Mouse (Mus musculus) right cerebral cortex, postnatal 36 days (tissue): ENCODE results near the gene Tmem63b.
A peak's percentile ranks its signal among the peaks of the same experiment; 100 is the strongest.

ENCODE experiments used
- DNase-seq, 2 experiments: peaks; one replicate each; pipeline ENCODE4 v3.0.0; 2022; ENCODE audit warnings: low spot score in 2 of 2, mixed read lengths in 1 of 2

Tmem63b gene

GRCm38 (mm10) chr17:45706796-45707195 is 20.1 kb upstream of the Tmem63b start:
- DNase-seq = no peak

DNA sequence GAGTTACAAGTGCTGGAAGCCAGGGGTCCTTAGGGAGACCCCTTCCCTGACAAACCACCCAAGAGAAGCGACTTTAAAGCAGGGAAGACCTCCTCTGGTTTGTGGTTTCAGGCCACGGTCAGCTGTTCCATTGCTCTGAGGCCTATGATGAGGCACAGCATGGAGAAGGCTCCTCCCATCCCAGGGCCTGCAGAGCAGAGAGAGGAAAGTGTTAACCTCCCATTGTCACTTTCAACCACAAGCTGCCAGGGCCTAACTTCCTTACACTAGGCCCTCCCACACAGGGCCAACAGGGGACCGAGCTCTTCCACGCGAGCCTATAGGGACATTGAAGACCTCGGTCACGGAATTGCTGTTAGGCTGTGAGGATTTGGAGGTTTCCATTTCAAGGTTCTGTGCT is 16.5 kb upstream of the Tmem63b start:
- no peak for DNase-seq

GRCm38 (mm10) chr17:45702254-45702653 is 15.5 kb upstream of the Tmem63b start:
- DNase-seq = no peak

DNA sequence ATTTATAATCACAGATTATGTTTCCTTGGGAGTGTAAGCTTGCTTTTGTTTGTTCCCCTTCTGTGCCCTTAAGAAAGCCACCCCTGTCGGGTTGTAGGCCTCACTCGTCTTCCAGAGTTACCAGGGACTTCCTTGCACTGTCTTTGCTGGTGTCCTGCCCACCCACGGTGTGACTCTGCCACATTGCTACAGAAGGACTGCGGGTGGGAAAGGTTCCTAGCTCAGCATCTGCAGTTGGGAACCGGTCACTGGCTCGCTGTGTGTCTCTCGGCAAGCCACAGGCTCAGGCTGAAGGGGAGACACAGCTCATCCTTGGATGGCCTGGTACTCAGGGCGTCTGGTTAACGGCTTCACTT is 14.5 kb upstream of the Tmem63b start:
- DNase-seq = no peak

DNA sequence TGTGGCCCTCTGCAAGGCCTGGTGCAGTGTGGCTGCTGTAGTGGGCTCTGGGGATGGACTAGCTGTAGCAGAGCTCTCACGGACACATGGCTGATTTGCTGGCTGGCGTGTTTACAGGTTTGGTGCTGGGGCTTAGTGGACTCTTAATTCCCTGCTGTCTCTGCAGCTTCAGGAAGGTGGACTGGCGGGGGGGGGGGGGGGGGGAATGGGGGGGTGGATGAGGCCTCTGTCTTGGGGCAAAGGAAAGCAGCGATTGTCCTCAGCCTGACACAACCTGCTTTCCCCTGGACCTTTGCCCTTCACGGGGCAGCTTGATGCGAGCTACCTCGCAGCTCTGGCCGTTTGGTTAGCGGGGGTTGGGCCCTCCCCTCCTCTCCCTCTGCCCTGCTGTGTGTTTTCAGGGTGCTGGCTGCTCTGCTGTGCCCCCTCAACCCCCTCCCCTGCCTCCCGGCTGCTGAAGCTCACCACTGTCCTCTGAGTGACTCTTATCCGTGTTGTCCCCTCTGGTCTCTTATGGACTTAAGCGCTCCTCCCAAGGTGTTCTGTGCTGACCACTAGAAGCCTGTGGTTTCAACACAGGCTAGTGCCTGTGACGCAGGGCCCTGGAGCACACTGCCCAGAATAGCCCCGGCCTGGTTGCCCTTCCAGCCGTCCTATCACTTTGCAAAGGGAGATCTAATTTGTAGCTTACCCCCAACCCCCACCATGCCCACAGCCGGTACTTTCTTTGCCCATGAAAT is 14.0 kb upstream of the Tmem63b start:
- no peak for DNase-seq

GRCm38 (mm10) chr17:45699039-45699740 is 12.5 kb upstream of the Tmem63b start:
- no peak for DNase-seq

DNA sequence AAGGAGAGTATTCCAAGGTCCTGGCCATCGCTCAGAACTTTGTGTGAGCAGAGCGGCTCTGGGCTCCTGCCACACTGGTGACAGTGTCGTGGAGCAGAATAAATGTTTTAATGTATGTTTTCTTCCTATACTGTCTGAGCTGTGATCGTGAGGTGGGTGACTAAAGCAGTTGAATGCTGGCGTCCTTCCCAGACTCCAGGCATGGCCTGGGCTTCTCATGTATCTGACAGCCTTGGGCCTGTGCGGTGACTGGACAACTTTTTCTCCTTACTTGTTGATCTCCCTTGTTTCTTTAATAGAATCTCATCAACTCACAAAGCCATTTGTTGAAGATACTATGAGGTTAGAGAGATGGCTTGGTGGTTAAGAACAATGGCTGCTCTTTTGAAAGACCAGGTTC is 11.7 kb upstream of the Tmem63b start:
- DNase-seq = no peak

GRCm38 (mm10) chr17:45696981-45697380 is 10.3 kb upstream of the Tmem63b start:
- no peak for DNase-seq

GRCm38 (mm10) chr17:45695227-45696120 is 8.8 kb upstream of the Tmem63b start:
- no peak for DNase-seq

GRCm38 (mm10) chr17:45693812-45694565 is 7.3 kb upstream of the Tmem63b start:
- no peak for DNase-seq

GRCm38 (mm10) chr17:45692159-45692558 is 5.5 kb upstream of the Tmem63b start:
- no peak for DNase-seq

GRCm38 (mm10) chr17:45690044-45690443 is 3.3 kb upstream of the Tmem63b start:
- DNase-seq = no peak

DNA sequence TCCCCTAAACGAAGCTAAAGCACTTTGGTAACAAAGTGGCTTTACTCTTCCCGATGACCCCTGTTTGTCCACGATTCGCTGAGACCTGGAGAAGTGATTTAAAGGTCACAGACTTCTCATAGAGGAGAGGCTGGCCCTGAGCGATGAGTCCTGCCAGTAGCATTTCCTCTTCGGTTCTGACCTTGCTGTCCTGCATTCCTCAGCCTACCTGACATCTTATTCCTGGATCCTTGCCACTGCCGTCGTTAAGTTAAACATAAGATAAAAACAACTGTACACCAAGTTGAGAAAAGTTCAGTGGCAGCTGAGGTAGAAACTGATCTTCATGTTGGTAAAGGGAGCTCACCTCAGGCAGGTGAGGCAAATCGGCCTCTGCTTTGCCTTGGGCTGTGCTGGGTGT is 2.4 kb upstream of the Tmem63b start:
- no peak for DNase-seq

GRCm38 (mm10) chr17:45686093-45686619 is 549 bp downstream of the Tmem63b start, which contains the start of gene Mrpl14:
TSS of gene Mrpl14 (plus strand) at chr17:45686322.
- peak; percentile 85 to 86 for DNase-seq

DNA sequence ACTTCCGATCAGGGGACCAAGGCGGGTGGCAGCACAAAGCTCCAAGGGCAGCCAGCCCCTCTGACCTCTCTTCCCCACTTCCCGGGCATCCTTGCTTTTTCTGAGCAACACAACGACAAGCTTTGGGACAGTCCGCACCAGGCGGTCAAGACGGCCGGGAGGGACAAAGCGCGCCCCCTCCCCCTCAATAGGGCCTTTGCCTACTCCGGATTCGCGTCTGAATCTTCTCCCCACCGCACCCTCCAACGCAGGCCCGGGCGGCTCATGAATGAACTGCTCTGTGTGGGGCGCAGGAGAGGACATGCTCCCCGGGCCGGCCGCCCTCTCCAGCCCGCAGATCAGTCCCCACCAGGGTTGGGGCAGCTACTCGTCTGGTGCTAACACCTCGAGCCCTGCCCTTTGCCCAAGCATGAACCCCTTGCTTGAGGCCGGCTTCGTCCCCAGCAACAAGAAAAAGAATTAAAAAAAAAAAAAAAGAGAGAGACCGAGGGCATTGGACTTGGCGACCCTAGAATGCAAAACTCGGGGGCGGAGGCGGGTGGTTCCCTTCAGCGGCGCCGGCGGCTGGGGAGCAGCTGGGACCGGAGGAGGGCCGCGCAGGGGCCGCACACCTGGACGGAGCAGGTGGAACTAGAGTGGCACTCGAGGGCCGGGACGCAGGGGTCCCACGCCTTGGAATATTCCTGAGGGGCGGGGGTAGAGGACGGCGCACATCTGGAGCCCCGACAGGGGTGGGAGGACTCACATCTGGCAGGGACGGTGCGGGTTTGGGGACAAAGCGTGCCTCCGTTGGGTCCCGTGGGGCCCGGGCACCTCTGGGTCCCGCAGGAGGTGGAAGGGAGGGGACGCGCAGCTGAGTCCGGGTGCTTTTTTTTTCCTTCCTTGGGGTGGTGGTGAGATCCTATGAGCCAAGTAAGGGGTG is 1.3 kb downstream of the Tmem63b start:
- DNase-seq = no peak

DNA sequence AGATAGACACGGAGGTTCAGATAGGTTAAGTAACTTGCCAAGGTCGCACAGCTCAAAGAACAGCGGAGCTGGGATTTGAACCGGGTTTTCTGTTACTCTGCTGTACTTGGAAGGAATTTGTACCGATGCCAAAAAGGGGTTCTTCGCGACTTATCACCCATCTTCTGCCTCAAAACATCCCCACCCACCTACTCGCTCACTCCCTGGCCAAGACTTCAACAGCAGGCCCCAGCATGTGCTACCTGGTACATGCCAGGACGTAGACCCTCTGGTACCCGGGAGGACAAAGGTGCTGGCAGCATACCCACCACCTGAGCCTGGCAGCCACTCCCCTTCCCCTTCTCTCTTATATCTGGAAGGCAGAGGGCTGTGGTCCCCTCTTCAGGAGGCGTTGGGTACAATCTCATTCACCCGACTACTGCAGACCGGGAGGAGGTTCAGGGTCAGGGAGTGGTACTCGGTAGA is 2.0 kb downstream of the Tmem63b start:
- no peak for DNase-seq

DNA sequence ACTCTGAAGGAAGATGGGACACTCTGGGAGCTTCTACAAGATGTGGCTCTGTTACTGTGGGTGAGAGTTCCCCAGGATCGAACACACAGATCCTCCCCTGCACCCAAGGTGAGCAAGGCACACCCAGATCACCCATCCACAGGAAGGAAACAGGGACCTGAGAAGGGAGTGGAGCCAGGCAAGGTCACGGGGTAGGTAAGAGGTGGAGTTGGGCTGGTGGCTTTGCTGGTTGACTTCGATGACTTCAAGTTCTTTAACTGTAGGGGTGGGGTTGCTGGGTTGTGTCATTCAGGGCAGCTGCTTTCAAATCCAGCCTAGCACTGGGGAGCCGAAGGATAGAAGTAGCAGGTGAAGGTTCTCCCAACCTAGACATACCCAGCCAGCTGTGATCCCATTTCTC is 3.9 kb downstream of the Tmem63b start:
- DNase-seq = no peak

GRCm38 (mm10) chr17:45681588-45681987 is 5.1 kb downstream of the Tmem63b start:
- no peak for DNase-seq

DNA sequence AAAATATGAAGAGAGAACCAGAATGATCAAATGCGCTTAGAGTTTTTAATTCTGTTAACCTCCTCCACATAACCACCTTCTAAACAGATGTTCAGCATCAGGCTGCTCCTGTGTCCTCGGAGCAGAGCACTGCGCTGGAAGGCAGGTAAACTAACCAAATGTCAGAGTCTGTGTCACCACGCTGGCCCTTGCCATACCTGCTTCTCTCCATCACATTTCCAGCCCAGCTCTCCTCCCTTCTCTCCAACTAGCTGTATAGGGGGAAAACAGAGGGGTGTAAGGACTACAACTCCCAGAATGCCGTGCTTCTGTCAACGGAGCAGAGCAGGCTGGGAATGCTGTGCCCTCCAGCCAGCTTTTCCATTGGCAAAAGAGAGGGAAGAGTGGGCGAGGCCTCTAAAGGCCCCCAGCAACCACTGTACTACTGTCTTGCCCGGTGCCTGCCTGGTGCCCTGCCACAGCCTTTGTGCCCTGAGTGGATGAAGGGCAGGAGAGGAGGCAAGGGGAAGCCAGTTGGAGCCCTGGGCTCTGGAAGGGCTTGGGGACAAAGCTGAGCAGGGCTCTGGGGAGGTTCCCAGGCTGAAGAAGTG is 6.2 kb downstream of the Tmem63b start:
- peak; percentile 61 to 77 for DNase-seq

DNA sequence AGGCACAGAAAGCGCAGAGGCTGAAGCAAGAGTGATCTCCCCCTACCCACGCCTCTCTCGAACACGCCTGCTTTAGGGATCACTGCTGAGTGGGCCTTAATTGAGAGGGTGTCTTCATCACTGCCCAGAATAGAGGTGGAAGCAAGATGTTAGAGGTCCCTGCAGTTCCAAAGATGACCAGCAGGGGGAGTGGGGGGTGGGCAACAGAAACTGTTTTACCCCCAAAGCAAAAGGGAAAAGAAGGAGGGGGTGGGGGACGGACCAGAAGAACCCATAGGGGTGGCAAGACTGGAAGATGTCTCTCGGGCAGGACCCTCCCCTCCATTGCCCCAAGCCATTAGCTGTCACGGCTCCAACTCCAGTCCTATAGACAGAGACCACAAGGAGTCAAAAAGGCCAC is 8.6 kb downstream of the Tmem63b start:
- no peak for DNase-seq
